Mouse (Mus musculus) neutrophil, adult 65 days (primary cell): Measurements from ENCODE around the gene Usp43. TPM values are rescaled to one million over a fixed set of nuclear protein-coding genes. Genes with fewer than 3 reads are reported as not detected.

Experiments
- total RNA-seq: library from RNA; stranded (reverse); gene quantifications from 2 replicates; pipeline ENCODE4 v1.2.4, GENCODE M21; 2023

Usp43 gene
- not detected in 2 replicates for total RNA-seq

GRCm38 (mm10) chr11:67921827-67922754, at the start of gene Usp43:
TSS of gene Usp43 (minus strand) at chr11:67922153.

GRCm38 (mm10) chr11:67965905-67966878, 44.2 kb upstream of the Usp43 start, which contains the start of gene Stx8:
TSS of gene Stx8 (plus strand) at chr11:67966193.

GRCm38 (mm10) chr11:67965242-67965883, 43.4 kb upstream of the Usp43 start, which contains the start of gene Cfap52:
TSS of gene Cfap52 (minus strand) at chr11:67965651.

Other genes starting within 250 kb of the Usp43 start
- gene Rcvrn, start 226.8 kb downstream of the Usp43 start, total RNA-seq = 0.92 TPM in 1 of 2 replicates, not detected in the other
- not detected in 2 replicates for gene Glp2r, start 151.0 kb downstream of the Usp43 start, total RNA-seq
- gene Gsg1l2, start 147.5 kb downstream of the Usp43 start, total RNA-seq = not detected in 2 replicates
- gene Dhrs7c, start 124.0 kb downstream of the Usp43 start, total RNA-seq = not detected in 2 replicates
- gene Cfap52, start 43.5 kb upstream of the Usp43 start, total RNA-seq = not detected in 2 replicates
- 22.8 and 31.2 TPM in 2 replicates for gene Stx8, start 44.0 kb upstream of the Usp43 start, total RNA-seq